8 mouse cellular contexts compared by ENCODE assay signal in genomic region chr13:21259677-21260113, GRCm38 (mm10). TPM values are rescaled to one million over a fixed set of nuclear protein-coding genes. Genes with fewer than 3 reads are reported as not detected.
DNase-seq lines count a peak whose midpoint lies in the region; ATAC-seq lines count a peak whose summit lies in the region.

No protein-coding gene starts in this region.

- H3K4me2 ChIP-seq in midbrain, embryonic 14.5 days (ENCODE audit: low read length) = peak overlapping the region; percentile 54

- peak; percentile 31 for DNase-seq in thymus, postnatal 0 days (ENCODE audit: low spot score)
- no peak for DNase-seq in thymus, postnatal 10 days (ENCODE audit: low spot score in 2 of 2)
- peak; percentile 73 for DNase-seq in cerebellum, adult 8-10 months
- DNase-seq in layer of hippocampus, postnatal 14 days (ENCODE audit: low spot score in 2 of 2) = peak; percentile 58 to 63
- DNase-seq in midbrain, embryonic 14.5 days = peak; percentile 87
- no peak for DNase-seq in ovary, postnatal 10 days (ENCODE audit: low spot score)
- no peak for DNase-seq in gastrocnemius, postnatal 4 days (ENCODE audit: low spot score in 2 of 2)

- no peaks in the 10 kb centered on the region for H3K9me3 ChIP-seq in midbrain, embryonic 14.5 days (ENCODE audit: control insufficient read depth, low read length)

- no peaks in the 10 kb centered on the region for H3K36me3 ChIP-seq in midbrain, embryonic 14.5 days (ENCODE audit: control insufficient read depth, insufficient read depth, low read length)

- H3K4me3 ChIP-seq in midbrain, embryonic 14.5 days (replicated peaks; ENCODE audit: low read depth, low read length) = peak overlapping the region; percentile 41

- 0 out of 2 replicates have a peak, but pooled peaks cover 4% of the 10 kb centered on the region for H3K4me1 ChIP-seq in midbrain, embryonic 14.5 days (ENCODE audit: control insufficient read depth, insufficient read depth, low read length)

- ATAC-seq in frontal cortex, adult (ENCODE audit: low TSS enrichment) = peak; percentile 77
- ATAC-seq in midbrain, embryonic 14.5 days (ENCODE audit: low FRiP score, low TSS enrichment) = peak; percentile 87

- H3K27me3 ChIP-seq in midbrain, embryonic 14.5 days (ENCODE audit: control insufficient read depth, insufficient read depth, low read length) = 0 out of 2 replicates have a peak, but pooled peaks cover 6% of the 10 kb centered on the region

- 1% methylated on average over 18 of the region's 18 CpGs for WGBS in midbrain, embryonic 14.5 days

- H3K9ac ChIP-seq in midbrain, embryonic 14.5 days (replicated peaks; ENCODE audit: low read length) = peak overlapping the region; percentile 17; the same call in 1 of the 2 replicates

- H3K27ac ChIP-seq in midbrain, embryonic 14.5 days (replicated peaks; ENCODE audit: low read depth, low read length) = no peak overlapping the region

RNA-seq across cellular contexts. Expression of gene Gpx5, which starts 32.8 kb away (rescaled TPM):
- polyA plus RNA-seq in thymus, postnatal 0 days (2015; fragmentation: Nextera tagmentation; extraction: Ambion mirVana) = not detected in 2 replicates
- total RNA-seq in layer of hippocampus, postnatal 14 days (2021) = not detected
- not detected in 2 replicates for polyA plus RNA-seq in midbrain, embryonic 14.5 days (2014; fragmentation: Nextera tagmentation; extraction: Ambion mirVana)
- total RNA-seq in gastrocnemius, postnatal 4 days (2021) = not detected

RNA-seq across cellular contexts. Expression of gene Gpx6, which starts 52.2 kb away (rescaled TPM):
- polyA plus RNA-seq in thymus, postnatal 0 days (2015; fragmentation: Nextera tagmentation; extraction: Ambion mirVana) = 1.7 and 1.9 TPM in 2 replicates
- not detected for total RNA-seq in layer of hippocampus, postnatal 14 days (2021)
- not detected in 2 replicates for polyA plus RNA-seq in midbrain, embryonic 14.5 days (2014; fragmentation: Nextera tagmentation; extraction: Ambion mirVana)
- total RNA-seq in gastrocnemius, postnatal 4 days (2021) = not detected

Comparison
In these comparisons a context has a peak if more than half of its experiments do, and no peak if none do; other contexts are left out.
1. DNase-seq: peak in thymus, postnatal 0 days (single experiment), cerebellum, adult 8-10 months (single experiment), layer of hippocampus, postnatal 14 days (2 of 2) and midbrain, embryonic 14.5 days (single experiment); none in thymus, postnatal 10 days (0 of 2), ovary, postnatal 10 days (single experiment) and gastrocnemius, postnatal 4 days (0 of 2).